Mouse (Mus musculus) liver, embryonic 15.5 days (tissue): Measurements from ENCODE around the gene Gm19345. TPM values are rescaled to one million over a fixed set of nuclear protein-coding genes. Genes with fewer than 3 reads are reported as not detected.
A peak's percentile ranks its signal among the peaks of the same experiment; 100 is the strongest.

Experiments used
- ATAC-seq: fragments of 200-750 bp; cut with Nextera tagmentation; 2 replicates; pipeline ENCODE4 v1.8.0; 2017; ENCODE audit warnings: moderate number of reproducible peaks, mild to moderate bottlenecking, moderate library complexity; ENCODE audit not compliant: insufficient read depth
- H3K27ac ChIP-seq: fragments of 300-500 bp; sonication (generic); replicated peaks from 2 replicates; pipeline ENCODE4 v1.5.1; 2015; ENCODE audit warnings: mild to moderate bottlenecking, inconsistent platforms
- H3K27me3 ChIP-seq: fragments of 300-500 bp; sonication (generic); 2 replicates; pipeline ENCODE4 v1.6.1; 2015; ENCODE audit warnings: mild to moderate bottlenecking, inconsistent platforms
- H3K36me3 ChIP-seq: fragments of 300-500 bp; sonication (generic); replicated peaks from 2 replicates; pipeline ENCODE4 v1.6.1; 2015; ENCODE audit warnings: moderate library complexity, mild to moderate bottlenecking, inconsistent platforms
- H3K4me1 ChIP-seq: fragments of 300-500 bp; sonication (generic); replicated peaks from 2 replicates; pipeline ENCODE4 v1.6.1; 2015; ENCODE audit warnings: inconsistent platforms
- H3K4me2 ChIP-seq: fragments of 300-500 bp; sonication (generic); 2 replicates; pipeline ENCODE4 v1.6.1; 2015; ENCODE audit warnings: moderate library complexity, mild to moderate bottlenecking, inconsistent platforms
- H3K4me3 ChIP-seq: fragments of 300-500 bp; sonication (generic); replicated peaks from 2 replicates; pipeline ENCODE4 v1.5.1; 2015; ENCODE audit warnings: mild to moderate bottlenecking, inconsistent platforms
- H3K9ac ChIP-seq: fragments of 300-500 bp; sonication (generic); 2 replicates; pipeline ENCODE4 v1.6.1; 2015; ENCODE audit warnings: moderate library complexity, mild to moderate bottlenecking, inconsistent platforms
- H3K9me3 ChIP-seq: fragments of 300-500 bp; sonication (generic); replicated peaks from 2 replicates; pipeline ENCODE4 v1.6.1; 2016; ENCODE audit warnings: inconsistent platforms
- WGBS: fragments of 180-500 bp; shearing (Covaris S2); methylation state at CpG from one replicate; pipeline ENCODE4 v1.1.7; 2015; ENCODE audit warnings: mixed read lengths; ENCODE audit not compliant: insufficient replicate concordance; 5-methylcytosine and 5-hydroxymethylcytosine counted together
- polyA plus RNA-seq: library from polyadenylated mRNA; unstranded; fragments of >200 nt; fragmentation: Nextera tagmentation; extraction: Ambion mirVana; gene quantifications from 2 replicates; pipeline ENCODE4 v1.2.1, GENCODE M21; 2015

The Gm19345 gene
- polyA plus RNA-seq, 1 experiment from 2014 or later = not detected

- 70% methylated on average over 6 of the region's 6 CpGs for WGBS
- no peak overlapping the region for H3K27ac ChIP-seq
- no peak overlapping the region for H3K9ac ChIP-seq
- ATAC-seq = no peak
- H3K4me2 ChIP-seq = no peak overlapping the region
- no peaks in the 10 kb centered on the region for H3K36me3 ChIP-seq
- H3K4me1 ChIP-seq = peaks cover 36% of the 10 kb centered on the region
- H3K4me3 ChIP-seq = no peak overlapping the region
- H3K9me3 ChIP-seq = no peaks in the 10 kb centered on the region
- H3K27me3 ChIP-seq = peaks cover 25% of the 10 kb centered on the region
Observed at GRCm38 (mm10) chr7:19826756-19827155, 25.0 kb upstream of the Gm19345 start.

- Histone ChIP-seq H3K4me3 (no peak overlapping the region), H3K9me3 (no peaks in the 10 kb centered on the region), H3K36me3 (no peaks in the 10 kb centered on the region), H3K4me2 (no peak overlapping the region), H3K27ac (no peak overlapping the region), H3K4me1 (peaks cover 23% of the 10 kb centered on the region), H3K27me3 (no peaks in the 10 kb centered on the region), H3K9ac (no peak overlapping the region)
- ATAC-seq = no peak
- WGBS = 61% methylated on average over 3 of the region's 3 CpGs
Observed at GRCm38 (mm10) chr7:19829694-19830093, 22.1 kb upstream of the Gm19345 start.

DNA sequence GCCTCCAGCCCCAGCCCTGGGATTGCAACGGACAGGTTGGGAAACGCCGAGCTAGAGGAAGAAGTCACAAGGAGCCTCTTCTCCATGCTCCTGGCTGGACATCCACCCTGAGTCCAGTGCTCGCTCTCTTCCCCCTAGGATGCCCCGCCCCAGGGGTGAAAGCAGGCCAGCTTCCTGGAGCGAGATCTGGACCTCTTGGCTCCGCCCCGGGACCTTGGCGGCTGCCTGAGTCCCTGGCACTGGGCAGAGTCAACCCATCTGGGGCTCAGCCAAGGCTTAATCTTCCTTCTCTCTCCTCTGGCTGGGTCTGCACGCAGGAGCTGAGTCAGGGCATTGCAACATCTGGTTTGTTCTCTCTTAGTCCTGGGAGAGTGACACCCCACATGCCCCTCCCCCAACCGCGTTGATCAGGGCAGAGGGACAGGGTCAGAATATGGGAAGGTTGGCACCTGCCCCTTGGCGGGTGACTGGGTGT, 21.1 kb upstream of the Gm19345 start:
- no peaks in the 10 kb centered on the region for H3K27me3 ChIP-seq
- H3K4me2 ChIP-seq = peak overlapping the region; percentile 27
- H3K36me3 ChIP-seq = no peaks in the 10 kb centered on the region
- 18% methylated on average over 13 of the region's 13 CpGs for WGBS
- peaks cover 18% of the 10 kb centered on the region for H3K4me1 ChIP-seq
- ATAC-seq = peak; percentile 68
- peak overlapping the region; percentile 33; the same call in 1 of the 2 replicates for H3K27ac ChIP-seq
- no peak overlapping the region for H3K4me3 ChIP-seq
- no peaks in the 10 kb centered on the region for H3K9me3 ChIP-seq
- H3K9ac ChIP-seq = no peak overlapping the region

- ATAC-seq = no peak
- H3K4me2 ChIP-seq = no peak overlapping the region
- 39% methylated on average over 9 of the region's 9 CpGs for WGBS
Observed at GRCm38 (mm10) chr7:19831837-19832236, 20.0 kb upstream of the Gm19345 start.

GRCm38 (mm10) chr7:19834055-19834454, 17.7 kb upstream of the Gm19345 start:
- Histone ChIP-seq H3K9ac (no peak overlapping the region), H3K27me3 (no peaks in the 10 kb centered on the region), H3K4me2 (no peak overlapping the region), H3K9me3 (no peaks in the 10 kb centered on the region), H3K4me3 (no peak overlapping the region), H3K27ac (no peak overlapping the region), H3K36me3 (no peaks in the 10 kb centered on the region), H3K4me1 (peaks cover 18% of the 10 kb centered on the region)
- no peak for ATAC-seq
- WGBS = 59% methylated on average over 3 of the region's 3 CpGs

More at GRCm38 (mm10) chr7:19831837-19832236, 20.0 kb upstream of the Gm19345 start:
- Histone ChIP-seq H3K36me3 (no peaks in the 10 kb centered on the region), H3K27ac (no peak overlapping the region), H3K4me3 (no peak overlapping the region), H3K27me3 (no peaks in the 10 kb centered on the region), H3K9ac (no peak overlapping the region), H3K4me1 (peaks cover 18% of the 10 kb centered on the region), H3K9me3 (no peaks in the 10 kb centered on the region)

GRCm38 (mm10) chr7:19836843-19837242, 15.0 kb upstream of the Gm19345 start:
- H3K36me3 ChIP-seq = no peaks in the 10 kb centered on the region
- H3K27ac ChIP-seq = no peak overlapping the region
- no peak overlapping the region for H3K4me2 ChIP-seq
- no peak overlapping the region for H3K4me3 ChIP-seq
- H3K4me1 ChIP-seq = 0 out of 2 replicates have a peak, but pooled peaks cover 3% of the 10 kb centered on the region
- WGBS = 18% methylated on average over 3 of the region's 3 CpGs
- H3K27me3 ChIP-seq = no peaks in the 10 kb centered on the region
- no peaks in the 10 kb centered on the region for H3K9me3 ChIP-seq
- no peak for ATAC-seq
- H3K9ac ChIP-seq = no peak overlapping the region

DNA sequence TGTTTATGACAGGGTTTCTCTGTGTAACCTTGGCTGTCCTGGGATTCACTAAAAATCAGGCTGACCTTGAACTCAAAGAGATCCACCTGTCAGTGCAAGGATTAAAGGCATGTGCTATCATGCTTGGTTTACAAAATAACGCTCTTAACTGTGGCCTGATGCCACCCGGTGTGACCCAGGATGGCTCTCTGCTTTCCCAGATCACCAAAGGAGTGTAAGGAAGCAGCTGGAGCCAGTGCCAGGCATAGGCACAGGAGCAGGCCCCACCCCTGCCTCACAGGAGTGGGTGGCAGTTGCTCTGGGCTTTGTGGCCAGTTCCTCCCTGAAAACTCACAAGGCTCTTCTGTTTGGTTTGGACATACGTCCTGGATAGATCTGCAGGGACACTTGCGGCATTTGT, 11.4 kb upstream of the Gm19345 start:
- no peak overlapping the region for H3K4me3 ChIP-seq
- no peak overlapping the region for H3K9ac ChIP-seq
- no peak for ATAC-seq

DNA sequence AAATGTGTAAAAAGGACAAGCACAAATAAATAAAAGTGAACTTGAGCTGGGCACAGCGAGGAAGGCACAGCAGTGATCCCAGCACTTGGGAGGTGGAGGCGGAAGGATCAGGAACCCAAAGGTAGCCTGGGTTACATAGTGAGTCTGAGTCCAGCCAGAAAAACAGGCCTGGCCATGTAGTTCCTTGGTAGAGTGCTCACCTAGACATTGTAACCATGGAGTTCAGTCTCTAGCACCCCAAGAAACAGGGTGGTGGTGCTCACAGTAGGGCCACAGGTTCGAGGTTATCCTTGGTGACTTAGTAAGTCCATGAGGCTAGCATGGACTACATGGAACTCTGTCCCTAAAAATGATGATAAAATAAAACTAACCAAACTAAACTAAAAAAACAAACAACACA, 10.9 kb upstream of the Gm19345 start:
- no peaks in the 10 kb centered on the region for H3K36me3 ChIP-seq
- ATAC-seq = no peak
- H3K4me2 ChIP-seq = no peak overlapping the region
- H3K27me3 ChIP-seq = no peaks in the 10 kb centered on the region
- WGBS = 64% methylated on average over 3 of the region's 3 CpGs
- no peak overlapping the region for H3K9ac ChIP-seq
- H3K4me1 ChIP-seq = peaks cover 12% of the 10 kb centered on the region
- H3K9me3 ChIP-seq = no peaks in the 10 kb centered on the region
- H3K27ac ChIP-seq = peak overlapping the region; percentile 70; the same call in 1 of the 2 replicates
- no peak overlapping the region for H3K4me3 ChIP-seq

More for the DNA sequence above, 11.4 kb upstream of the Gm19345 start:
- no peaks in the 10 kb centered on the region for H3K9me3 ChIP-seq
- 0 out of 2 replicates have a peak overlapping the region, but pooled peaks have one; percentile 70 for H3K27ac ChIP-seq
- no peaks in the 10 kb centered on the region for H3K36me3 ChIP-seq
- H3K27me3 ChIP-seq = no peaks in the 10 kb centered on the region
- WGBS = 60% methylated on average over 4 of the region's 4 CpGs
- H3K4me2 ChIP-seq = no peak overlapping the region
- peaks cover 12% of the 10 kb centered on the region for H3K4me1 ChIP-seq

DNA sequence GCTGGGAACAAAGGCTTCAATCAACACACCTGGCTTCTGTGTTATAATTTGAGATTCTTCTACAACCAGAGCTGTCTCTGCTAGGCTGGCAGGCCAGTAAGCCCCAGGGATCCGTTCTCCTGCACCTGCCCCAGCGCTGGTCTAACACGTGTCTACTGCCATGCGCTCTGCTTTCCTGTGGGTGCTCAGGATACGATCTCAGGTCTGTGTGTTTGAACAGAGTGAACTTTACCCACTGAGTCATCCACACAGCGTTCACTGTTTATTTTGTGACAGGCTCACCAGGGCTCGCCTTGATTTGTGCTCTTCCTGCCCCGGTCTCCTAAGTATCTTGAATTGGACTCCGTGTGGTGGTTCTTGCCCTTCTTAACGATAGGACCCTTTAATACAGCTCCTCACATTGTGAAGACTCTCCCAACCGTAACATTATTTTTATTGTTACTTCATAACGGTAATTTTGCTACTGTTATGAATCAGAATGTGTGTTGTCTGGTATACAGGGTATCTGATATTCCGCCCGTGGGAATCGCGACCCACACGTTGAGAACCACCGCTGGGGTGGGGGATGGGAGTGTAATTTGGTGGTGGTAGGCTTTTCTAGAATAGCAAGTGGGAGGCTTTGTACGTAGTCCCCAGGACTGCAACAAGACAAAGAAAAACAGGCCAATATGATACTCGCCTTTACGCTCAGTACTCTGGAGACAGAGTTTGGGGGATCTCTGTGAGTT, 10.0 kb upstream of the Gm19345 start:
- peak; percentile 79 for ATAC-seq
- Histone ChIP-seq H3K9ac (no peak overlapping the region), H3K27ac (peak overlapping the region; percentile 70), H3K4me3 (no peak overlapping the region), H3K4me1 (peaks cover 12% of the 10 kb centered on the region), H3K9me3 (no peaks in the 10 kb centered on the region), H3K4me2 (no peak overlapping the region), H3K27me3 (no peaks in the 10 kb centered on the region), H3K36me3 (no peaks in the 10 kb centered on the region)
- WGBS = 63% methylated on average over 21 of the region's 21 CpGs

DNA sequence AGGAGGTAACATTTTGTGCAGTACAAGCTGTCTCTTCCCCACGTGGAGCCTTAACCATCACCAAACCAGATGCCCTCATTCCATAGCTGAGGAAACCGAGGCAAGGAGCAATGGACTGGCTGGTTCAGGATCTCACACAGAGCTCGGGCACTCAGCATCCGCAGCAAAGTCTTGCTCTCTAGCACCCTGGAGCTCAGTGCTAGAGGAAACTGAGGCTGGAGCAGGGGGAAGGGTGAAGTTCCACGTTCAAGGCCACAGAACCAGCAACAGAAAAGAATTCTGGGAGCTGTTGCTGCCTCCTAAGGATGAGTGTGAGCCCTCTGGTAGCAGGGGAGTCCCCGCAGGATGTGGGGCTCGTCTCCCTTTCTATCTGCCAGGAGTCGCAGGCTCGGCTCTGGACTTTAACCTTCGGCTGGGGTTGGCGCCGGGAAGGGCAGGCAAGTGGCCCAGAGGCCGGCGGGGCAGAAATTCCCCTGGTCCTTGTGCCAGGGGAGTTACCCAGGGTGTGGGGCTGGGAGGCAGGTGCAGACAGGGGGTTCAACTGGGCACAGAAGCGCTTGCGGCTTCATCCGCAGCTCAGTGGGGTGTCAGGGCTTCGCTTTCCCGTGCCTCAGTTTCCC, 8.8 kb upstream of the Gm19345 start:
- Histone ChIP-seq H3K27me3 (no peaks in the 10 kb centered on the region), H3K4me3 (no peak overlapping the region), H3K36me3 (no peaks in the 10 kb centered on the region), H3K27ac (0 out of 2 replicates have a peak overlapping the region, but pooled peaks have one; percentile 24), H3K4me1 (peaks cover 21% of the 10 kb centered on the region), H3K4me2 (no peak overlapping the region), H3K9me3 (no peaks in the 10 kb centered on the region), H3K9ac (no peak overlapping the region)
- 38% methylated on average over 19 of the region's 19 CpGs for WGBS
- ATAC-seq = 0 out of 2 replicates have a peak, but pooled peaks have one; percentile 29

DNA sequence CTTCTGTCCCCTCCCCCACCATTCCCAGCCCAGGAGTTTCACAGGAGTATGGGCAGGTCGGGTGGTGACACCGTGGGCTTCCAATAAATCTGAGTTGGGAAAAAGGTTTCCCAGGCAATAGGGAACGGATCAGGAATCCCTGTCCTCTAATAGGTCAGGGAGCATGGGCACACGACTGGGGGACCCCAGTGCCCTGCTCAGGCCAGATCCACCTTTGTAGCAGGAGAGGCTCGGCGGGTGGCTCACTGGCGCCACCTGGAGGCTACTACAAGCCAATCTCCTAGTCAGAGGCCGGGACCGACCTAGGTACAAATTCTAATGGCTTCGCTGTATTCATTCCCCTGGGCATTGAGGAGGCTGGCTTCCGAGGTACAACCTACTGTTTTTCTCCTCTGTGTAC, 8.2 kb upstream of the Gm19345 start:
- H3K9ac ChIP-seq = no peak overlapping the region
- H3K4me1 ChIP-seq = peaks cover 21% of the 10 kb centered on the region
- no peak overlapping the region for H3K4me3 ChIP-seq
- H3K9me3 ChIP-seq = no peaks in the 10 kb centered on the region
- peak overlapping the region; percentile 29; the same call in 1 of the 2 replicates for H3K4me2 ChIP-seq
- ATAC-seq = peak; percentile 33
- no peaks in the 10 kb centered on the region for H3K27me3 ChIP-seq
- no peak overlapping the region for H3K27ac ChIP-seq
- 7% methylated on average over 11 of the region's 11 CpGs for WGBS
- H3K36me3 ChIP-seq = no peaks in the 10 kb centered on the region
